ENCODE assay signal across 35 mouse cellular contexts in genomic region chr4:100436169-100436547, GRCm38 (mm10). TPM values are rescaled to one million over a fixed set of nuclear protein-coding genes. Genes with fewer than 3 reads are reported as not detected.
A peak's percentile ranks its signal among the peaks of the same experiment; 100 is the strongest.
DNase-seq lines count a peak whose midpoint lies in the region; ATAC-seq and TF ChIP-seq lines count a peak whose summit lies in the region.
"Had no signal": no experiment of that assay in that cellular context is flagged by ENCODE, and none has a peak within 500 bp of the region (broad histone marks: within the 10 kb centered on the region; RNA-seq: fewer than 3 reads in every experiment).

No protein-coding gene starts in this region.

- peaks cover 20% of the 10 kb centered on the region; the same call in 1 of the 2 replicates for H3K4me1 ChIP-seq in intestine, embryonic 14.5 days (replicated peaks; ENCODE audit: control insufficient read depth, insufficient read depth, low read length)
- no peaks in the 10 kb centered on the region for H3K4me1 ChIP-seq in intestine, postnatal 0 days (replicated peaks; ENCODE audit: control insufficient read depth, insufficient read depth, low read length)
- H3K4me1 ChIP-seq in embryonic facial prominence, embryonic 14.5 days (ENCODE audit: control insufficient read depth, insufficient read depth, low read length) = peaks cover 12% of the 10 kb centered on the region; the same call in 1 of the 2 replicates
- peaks cover 35% of the 10 kb centered on the region for H3K4me1 ChIP-seq in limb, embryonic 10.5 days
- H3K4me1 ChIP-seq in stomach, embryonic 15.5 days = peaks cover 8% of the 10 kb centered on the region; the same call in 1 of the 2 replicates
- H3K4me1 ChIP-seq: hindbrain, embryonic 10.5 days; hindbrain, embryonic 15.5 days had no signal

- DNase-seq in intestine, embryonic 14.5 days (ENCODE audit: low spot score) = no peak
- DNase-seq in embryonic facial prominence, embryonic 14.5 days (ENCODE audit: low spot score) = no peak
- no peak for DNase-seq in limb, embryonic 10.5 days (ENCODE audit: low spot score)
- DNase-seq in left cerebral cortex, adult 8-10 months (ENCODE audit: low spot score in 2 of 2) = no peak
- DNase-seq in heart, postnatal 14 days = no peak
- DNase-seq: adrenal gland, postnatal 14 days; cerebellum, adult 11-12 months; cerebellum, adult 9-11 months; forebrain, postnatal 0 days; heart, adult 2 months; heart, postnatal 10 days; kidney, adult 9 months; kidney, postnatal 36 days; left cerebral cortex, postnatal 4 days; lung, postnatal 10 days; midbrain, embryonic 14.5 days; right cerebral cortex, postnatal 25 days; thymus, adult 2 months; thymus, postnatal 4 days had no signal

- H3K27ac ChIP-seq in intestine, embryonic 14.5 days (ENCODE audit: low read depth) = peak overlapping the region; percentile 12; the same call in 1 of the 2 replicates
- no peak overlapping the region for H3K27ac ChIP-seq in intestine, postnatal 0 days (ENCODE audit: low read depth, low read length)
- H3K27ac ChIP-seq in embryonic facial prominence, embryonic 14.5 days (replicated peaks; ENCODE audit: low read depth, low read length) = no peak overlapping the region; the same call in 1 of the 2 replicates
- H3K27ac ChIP-seq in limb, embryonic 10.5 days = peak overlapping the region; percentile 76
- 0 out of 2 replicates have a peak overlapping the region, but pooled peaks have one; percentile 1 for H3K27ac ChIP-seq in stomach, embryonic 15.5 days
- H3K27ac ChIP-seq: embryonic facial prominence, embryonic 13.5 days; heart, adult 2 months; heart, embryonic 13.5 days; hindbrain, embryonic 10.5 days; hindbrain, embryonic 15.5 days; intestine, embryonic 15.5 days; layer of hippocampus, adult 2 months; left cerebral cortex, adult 2 months had no signal

- no peak overlapping the region for H3K4me3 ChIP-seq in intestine, embryonic 14.5 days (ENCODE audit: low read depth, low read length)
- H3K4me3 ChIP-seq in intestine, postnatal 0 days (ENCODE audit: low read depth, low read length) = no peak overlapping the region
- no peak overlapping the region for H3K4me3 ChIP-seq in embryonic facial prominence, embryonic 14.5 days (ENCODE audit: low read depth, low read length)
- H3K4me3 ChIP-seq in limb, embryonic 10.5 days = no peak overlapping the region
- H3K4me3 ChIP-seq in stomach, embryonic 15.5 days (replicated peaks) = no peak overlapping the region
- H3K4me3 ChIP-seq: embryonic facial prominence, embryonic 13.5 days; erythroblast, embryonic 14.5 days; heart, adult 2 months; heart, embryonic 13.5 days; hindbrain, embryonic 10.5 days; hindbrain, embryonic 15.5 days; intestine, embryonic 15.5 days; layer of hippocampus, adult 2 months; left cerebral cortex, adult 2 months had no signal

- WGBS in intestine, embryonic 14.5 days = 39% methylated on average over 4 of the region's 4 CpGs
- 61% methylated on average over 4 of the region's 4 CpGs for WGBS in intestine, postnatal 0 days
- WGBS in embryonic facial prominence, embryonic 14.5 days = 47% methylated on average over 4 of the region's 4 CpGs
- 36% methylated on average over 4 of the region's 4 CpGs for WGBS in limb, embryonic 10.5 days
- WGBS in stomach, embryonic 15.5 days = 47% methylated on average over 4 of the region's 4 CpGs

- ATAC-seq in intestine, embryonic 14.5 days (replicated peaks; ENCODE audit: low FRiP score, low TSS enrichment, low read depth) = no peak
- ATAC-seq in intestine, postnatal 0 days = no peak
- 0 out of 2 replicates have a peak, but pooled peaks have one; percentile 18 for ATAC-seq in embryonic facial prominence, embryonic 14.5 days (ENCODE audit: low read depth)
- ATAC-seq in stomach, embryonic 15.5 days (ENCODE audit: insufficient read depth, low FRiP score, low read depth) = no peak
- ATAC-seq: CD4-positive, CD25-positive, alpha-beta regulatory T cell, adult 4 months; forebrain, postnatal 0 days had no signal

- no peaks in the 10 kb centered on the region for H3K9me3 ChIP-seq in intestine, embryonic 14.5 days (ENCODE audit: control insufficient read depth, low read length)
- H3K9me3 ChIP-seq in intestine, postnatal 0 days (ENCODE audit: control insufficient read depth) = no peaks in the 10 kb centered on the region
- H3K9me3 ChIP-seq in embryonic facial prominence, embryonic 14.5 days (ENCODE audit: control insufficient read depth, low read length) = 0 out of 2 replicates have a peak, but pooled peaks cover 3% of the 10 kb centered on the region
- H3K9me3 ChIP-seq in limb, embryonic 10.5 days (replicated peaks) = no peaks in the 10 kb centered on the region
- no peaks in the 10 kb centered on the region for H3K9me3 ChIP-seq in stomach, embryonic 15.5 days
- H3K9me3 ChIP-seq: embryonic facial prominence, embryonic 13.5 days; heart, embryonic 13.5 days; hindbrain, embryonic 10.5 days; hindbrain, embryonic 15.5 days had no signal

- no peak overlapping the region for H3K9ac ChIP-seq in intestine, embryonic 14.5 days (ENCODE audit: low read length)
- no peak overlapping the region for H3K9ac ChIP-seq in intestine, postnatal 0 days (ENCODE audit: low read depth, low read length)
- H3K9ac ChIP-seq in embryonic facial prominence, embryonic 14.5 days (ENCODE audit: low read depth, low read length) = no peak overlapping the region
- H3K9ac ChIP-seq in stomach, embryonic 15.5 days = no peak overlapping the region
- H3K9ac ChIP-seq: embryonic facial prominence, embryonic 13.5 days; forebrain, postnatal 0 days; heart, embryonic 13.5 days; hindbrain, embryonic 15.5 days; intestine, embryonic 15.5 days had no signal

- H3K27me3 ChIP-seq in intestine, embryonic 14.5 days (replicated peaks; ENCODE audit: control insufficient read depth, insufficient read depth, low read length) = no peaks in the 10 kb centered on the region
- no peaks in the 10 kb centered on the region for H3K27me3 ChIP-seq in intestine, postnatal 0 days (replicated peaks; ENCODE audit: control insufficient read depth, insufficient read depth, low read length)
- no peaks in the 10 kb centered on the region for H3K27me3 ChIP-seq in embryonic facial prominence, embryonic 14.5 days (replicated peaks; ENCODE audit: control insufficient read depth, insufficient read depth, low read length)
- H3K27me3 ChIP-seq in limb, embryonic 10.5 days (ENCODE audit: low read depth, poor library complexity, severe bottlenecking) = no peaks in the 10 kb centered on the region
- no peaks in the 10 kb centered on the region for H3K27me3 ChIP-seq in stomach, embryonic 15.5 days (replicated peaks)
- H3K27me3 ChIP-seq: embryonic facial prominence, embryonic 13.5 days; heart, embryonic 13.5 days; hindbrain, embryonic 15.5 days; intestine, embryonic 15.5 days had no signal

- peaks cover 2% of the 10 kb centered on the region; the same call in 1 of the 2 replicates for H3K36me3 ChIP-seq in intestine, embryonic 14.5 days (ENCODE audit: control insufficient read depth, insufficient read depth, low read length)
- no peaks in the 10 kb centered on the region; the same call in 1 of the 2 replicates for H3K36me3 ChIP-seq in intestine, postnatal 0 days (ENCODE audit: control insufficient read depth, insufficient read depth)
- H3K36me3 ChIP-seq in embryonic facial prominence, embryonic 14.5 days (ENCODE audit: control insufficient read depth, insufficient read depth, low read length) = peaks cover 7% of the 10 kb centered on the region
- H3K36me3 ChIP-seq in limb, embryonic 10.5 days = peaks cover 7% of the 10 kb centered on the region
- peaks cover 5% of the 10 kb centered on the region; the same call in 1 of the 2 replicates for H3K36me3 ChIP-seq in stomach, embryonic 15.5 days
- H3K36me3 ChIP-seq: hindbrain, embryonic 15.5 days had no signal

- intact Hi-C loops in heart, postnatal 14 days (cut with DNase I) = no loop called here

- no peak for TF ChIP-seq CTCF in intestine, postnatal 0 days (IDR thresholded peaks at IDR 0.05; ENCODE audit: low read depth)

- H3K4me2 ChIP-seq in intestine, embryonic 14.5 days (ENCODE audit: low read length) = no peak overlapping the region
- no peak overlapping the region for H3K4me2 ChIP-seq in intestine, postnatal 0 days (replicated peaks; ENCODE audit: low read depth)
- no peak overlapping the region for H3K4me2 ChIP-seq in embryonic facial prominence, embryonic 14.5 days (ENCODE audit: low read depth, low read length)
- no peak overlapping the region for H3K4me2 ChIP-seq in stomach, embryonic 15.5 days
- H3K4me2 ChIP-seq: embryonic facial prominence, embryonic 13.5 days; heart, embryonic 13.5 days; hindbrain, embryonic 15.5 days; intestine, embryonic 15.5 days; liver, embryonic 11.5 days had no signal

RNA-seq across cellular contexts. Expression of gene Ube2u, which starts 42.5 kb away (rescaled TPM):
- 0.12 and 0.23 TPM in 2 replicates for polyA plus RNA-seq in intestine, embryonic 14.5 days (2014; fragmentation: Nextera tagmentation; extraction: Ambion mirVana)
- 0.08 TPM in 1 of 2 replicates, not detected in the other for polyA plus RNA-seq in intestine, postnatal 0 days (2015; fragmentation: Nextera tagmentation; extraction: Ambion mirVana)
- polyA plus RNA-seq in embryonic facial prominence, embryonic 14.5 days (2014; fragmentation: Nextera tagmentation; extraction: Ambion mirVana) = 0.36 and 0.39 TPM in 2 replicates
- polyA plus RNA-seq in limb, embryonic 10.5 days (2016; fragmentation: Nextera tagmentation; extraction: Ambion mirVana) = 0.75 and 0.86 TPM in 2 replicates
- polyA plus RNA-seq in stomach, embryonic 15.5 days (2015; fragmentation: Nextera tagmentation; extraction: Ambion mirVana) = 0.17 and 0.24 TPM in 2 replicates
- under 1 TPM in 1 of 4 experiments, not detected in 3; 0.25 TPM for total RNA-seq in left cerebral cortex, adult 8-10 months (2022)
- total RNA-seq in heart, postnatal 14 days (2021) = not detected
- total RNA-seq: adrenal gland, postnatal 14 days; forebrain, postnatal 0 days; gastrocnemius, adult 8-10 months; gastrocnemius, postnatal 4 days; heart, adult 2 months; heart, postnatal 10 days; layer of hippocampus, adult 2 months; layer of hippocampus, postnatal 14 days; left cerebral cortex, adult 2 months; left cerebral cortex, postnatal 4 days; monocyte, adult 5-6 weeks had no signal
- polyA plus RNA-seq: CD4-positive, CD25-positive, alpha-beta regulatory T cell, adult 4 months; erythroblast, embryonic 14.5 days; heart, adult 2 months; thymus, adult 2 months had no signal

Comparison
In these comparisons a context has a peak if more than half of its experiments do, and no peak if none do; other contexts are left out.
1. H3K27ac ChIP-seq: peak in intestine, embryonic 14.5 days (single experiment), limb, embryonic 10.5 days (single experiment) and stomach, embryonic 15.5 days (single experiment); none in intestine, postnatal 0 days (single experiment) and embryonic facial prominence, embryonic 14.5 days (single experiment).